Mouse (Mus musculus): ENCODE data around the gene Trmt1. TPM values are rescaled to one million over a fixed set of nuclear protein-coding genes. Genes with fewer than 3 reads are reported as not detected.

The Trmt1 gene
- polyA plus RNA-seq, 1 experiment from 2014 or later, result 62.1 TPM

GRCm38 (mm10) chr8:84712759-84713120 lies 26.6 kb downstream of the Trmt1 start:
- Histone ChIP-seq H3K9me3 (ENCODE audit: control insufficient read depth, low read length) (no peaks in the 10 kb centered on the region), H3K4me3 (replicated peaks; ENCODE audit: low read length) (no peak overlapping the region), H3K4me1 (replicated peaks; ENCODE audit: control insufficient read depth, insufficient read depth, low read length) (peaks cover 51% of the 10 kb centered on the region), H3K27me3 (ENCODE audit: control insufficient read depth, insufficient read depth, low read length) (peaks cover 50% of the 10 kb centered on the region), H3K4me2 (replicated peaks) (no peak overlapping the region), H3K36me3 (replicated peaks; ENCODE audit: control insufficient read depth, insufficient read depth) (no peaks in the 10 kb centered on the region), H3K9ac (no peak overlapping the region), H3K27ac (peak overlapping the region; percentile 90)
- DNase-seq (ENCODE audit: low spot score), result no peak
- ATAC-seq (ENCODE audit: low FRiP score), result peak; percentile 14; the same call in 1 of the 2 replicates
- WGBS, result 9% methylated on average over 3 of the region's 3 CpGs

GRCm38 (mm10) chr8:84713381-84713780 lies 27.3 kb downstream of the Trmt1 start:
- ATAC-seq (ENCODE audit: low FRiP score), result no peak
- Histone ChIP-seq H3K27ac (peak overlapping the region; percentile 90), H3K4me3 (replicated peaks; ENCODE audit: low read length) (no peak overlapping the region), H3K9me3 (ENCODE audit: control insufficient read depth, low read length) (no peaks in the 10 kb centered on the region), H3K4me1 (replicated peaks; ENCODE audit: control insufficient read depth, insufficient read depth, low read length) (peaks cover 45% of the 10 kb centered on the region), H3K9ac (no peak overlapping the region), H3K4me2 (replicated peaks) (no peak overlapping the region), H3K27me3 (ENCODE audit: control insufficient read depth, insufficient read depth, low read length) (peaks cover 48% of the 10 kb centered on the region), H3K36me3 (replicated peaks; ENCODE audit: control insufficient read depth, insufficient read depth) (no peaks in the 10 kb centered on the region)
- DNase-seq (ENCODE audit: low spot score), result no peak
- 45% methylated on average over 4 of the region's 4 CpGs for WGBS

- H3K4me3 ChIP-seq (replicated peaks; ENCODE audit: low read length), result no peak overlapping the region
- H3K9me3 ChIP-seq (ENCODE audit: control insufficient read depth, low read length), result no peaks in the 10 kb centered on the region
- H3K4me1 ChIP-seq (replicated peaks; ENCODE audit: control insufficient read depth, insufficient read depth, low read length), result peaks cover 39% of the 10 kb centered on the region
- H3K4me2 ChIP-seq (replicated peaks), result no peak overlapping the region
- peak overlapping the region; percentile 90 for H3K27ac ChIP-seq
- 53% methylated on average over 4 of the region's 4 CpGs for WGBS
- DNase-seq (ENCODE audit: low spot score) (no peak), ATAC-seq (ENCODE audit: low FRiP score) (no peak)
- 0 out of 2 replicates have a peak overlapping the region, but pooled peaks have one; percentile 29 for H3K9ac ChIP-seq
- peaks cover 42% of the 10 kb centered on the region for H3K27me3 ChIP-seq (ENCODE audit: control insufficient read depth, insufficient read depth, low read length)
- no peaks in the 10 kb centered on the region; the same call in 1 of the 2 replicates for H3K36me3 ChIP-seq (replicated peaks; ENCODE audit: control insufficient read depth, insufficient read depth)
Observed at GRCm38 (mm10) chr8:84714161-84714560, 28.1 kb downstream of the Trmt1 start.

- Histone ChIP-seq H3K36me3 (replicated peaks; ENCODE audit: control insufficient read depth, insufficient read depth) (peaks cover 5% of the 10 kb centered on the region), H3K27me3 (ENCODE audit: control insufficient read depth, insufficient read depth, low read length) (peaks cover 42% of the 10 kb centered on the region), H3K9me3 (ENCODE audit: control insufficient read depth, low read length) (no peaks in the 10 kb centered on the region), H3K4me1 (replicated peaks; ENCODE audit: control insufficient read depth, insufficient read depth, low read length) (peaks cover 29% of the 10 kb centered on the region), H3K4me2 (replicated peaks) (peak overlapping the region; percentile 28), H3K9ac (peak overlapping the region; percentile 34), H3K27ac (peak overlapping the region; percentile 62; the same call in 1 of the 2 replicates), H3K4me3 (replicated peaks; ENCODE audit: low read length) (peak overlapping the region; percentile 10; the same call in 1 of the 2 replicates)
- 5% methylated on average over 27 of the region's 27 CpGs for WGBS
- ATAC-seq (ENCODE audit: low FRiP score) (no peak), DNase-seq (ENCODE audit: low spot score) (no peak)
Observed at GRCm38 (mm10) chr8:84715893-84716468, 29.9 kb downstream of the Trmt1 start.

- H3K9me3 ChIP-seq (ENCODE audit: control insufficient read depth, low read length), result no peaks in the 10 kb centered on the region
- H3K4me3 ChIP-seq (replicated peaks; ENCODE audit: low read length), result no peak overlapping the region
- H3K36me3 ChIP-seq (replicated peaks; ENCODE audit: control insufficient read depth, insufficient read depth), result peaks cover 9% of the 10 kb centered on the region
- no peak for ATAC-seq (ENCODE audit: low FRiP score)
- no peak overlapping the region for H3K27ac ChIP-seq
- DNase-seq (ENCODE audit: low spot score), result no peak
- H3K4me1 ChIP-seq (replicated peaks; ENCODE audit: control insufficient read depth, insufficient read depth, low read length), result peaks cover 29% of the 10 kb centered on the region
- H3K4me2 ChIP-seq (replicated peaks), result no peak overlapping the region
- H3K27me3 ChIP-seq (ENCODE audit: control insufficient read depth, insufficient read depth, low read length), result peaks cover 42% of the 10 kb centered on the region
- WGBS, result 83% methylated on average over 11 of the region's 11 CpGs
- no peak overlapping the region for H3K9ac ChIP-seq
Observed at GRCm38 (mm10) chr8:84716790-84717189, 30.7 kb downstream of the Trmt1 start.

- H3K27me3 ChIP-seq (ENCODE audit: control insufficient read depth, insufficient read depth, low read length), result peaks cover 39% of the 10 kb centered on the region
- no peaks in the 10 kb centered on the region for H3K9me3 ChIP-seq (ENCODE audit: control insufficient read depth, low read length)
- WGBS, result 88% methylated on average over 5 of the region's 5 CpGs
Observed at GRCm38 (mm10) chr8:84718476-84718875, 32.4 kb downstream of the Trmt1 start.

GRCm38 (mm10) chr8:84718959-84719690 lies 33.0 kb downstream of the Trmt1 start:
- WGBS, result 83% methylated on average over 5 of the region's 5 CpGs
- Histone ChIP-seq H3K4me1 (replicated peaks; ENCODE audit: control insufficient read depth, insufficient read depth, low read length) (peaks cover 36% of the 10 kb centered on the region), H3K4me2 (replicated peaks) (no peak overlapping the region), H3K27me3 (ENCODE audit: control insufficient read depth, insufficient read depth, low read length) (peaks cover 38% of the 10 kb centered on the region), H3K9ac (no peak overlapping the region), H3K9me3 (ENCODE audit: control insufficient read depth, low read length) (no peaks in the 10 kb centered on the region), H3K4me3 (replicated peaks; ENCODE audit: low read length) (no peak overlapping the region), H3K27ac (no peak overlapping the region), H3K36me3 (replicated peaks; ENCODE audit: control insufficient read depth, insufficient read depth) (peaks cover 9% of the 10 kb centered on the region)
- DNase-seq (ENCODE audit: low spot score) (no peak), ATAC-seq (ENCODE audit: low FRiP score) (no peak)

More at GRCm38 (mm10) chr8:84718476-84718875, 32.4 kb downstream of the Trmt1 start:
- H3K4me1 ChIP-seq (replicated peaks; ENCODE audit: control insufficient read depth, insufficient read depth, low read length), result peaks cover 35% of the 10 kb centered on the region
- no peak overlapping the region for H3K27ac ChIP-seq
- no peak for ATAC-seq (ENCODE audit: low FRiP score)
- H3K4me2 ChIP-seq (replicated peaks), result no peak overlapping the region
- no peak for DNase-seq (ENCODE audit: low spot score)
- no peak overlapping the region for H3K4me3 ChIP-seq (replicated peaks; ENCODE audit: low read length)
- peaks cover 9% of the 10 kb centered on the region for H3K36me3 ChIP-seq (replicated peaks; ENCODE audit: control insufficient read depth, insufficient read depth)
- H3K9ac ChIP-seq, result no peak overlapping the region

- Histone ChIP-seq H3K27me3 (ENCODE audit: control insufficient read depth, insufficient read depth, low read length) (peaks cover 11% of the 10 kb centered on the region), H3K4me2 (replicated peaks) (no peak overlapping the region), H3K27ac (peak overlapping the region; percentile 81), H3K9me3 (ENCODE audit: control insufficient read depth, low read length) (no peaks in the 10 kb centered on the region), H3K4me1 (replicated peaks; ENCODE audit: control insufficient read depth, insufficient read depth, low read length) (peaks cover 39% of the 10 kb centered on the region), H3K4me3 (replicated peaks; ENCODE audit: low read length) (no peak overlapping the region), H3K9ac (no peak overlapping the region), H3K36me3 (replicated peaks; ENCODE audit: control insufficient read depth, insufficient read depth) (peaks cover 9% of the 10 kb centered on the region)
- DNase-seq (ENCODE audit: low spot score) (no peak), ATAC-seq (ENCODE audit: low FRiP score) (no peak; the same call in 1 of the 2 replicates)
- WGBS, result 72% methylated on average over 6 of the region's 6 CpGs
Observed at GRCm38 (mm10) chr8:84722530-84722849, 36.4 kb downstream of the Trmt1 start.

GRCm38 (mm10) chr8:84722850-84723570 lies 36.9 kb downstream of the Trmt1 start, which contains the start of gene G430095P16Rik:
G430095P16Rik (plus strand) TSS chr8:84723007.
- peaks cover 39% of the 10 kb centered on the region for H3K4me1 ChIP-seq (replicated peaks; ENCODE audit: control insufficient read depth, insufficient read depth, low read length)
- WGBS, result 14% methylated on average over 10 of the region's 10 CpGs
- ATAC-seq (ENCODE audit: low FRiP score) (peak; percentile 70; the same call in 1 of the 2 replicates), DNase-seq (ENCODE audit: low spot score) (no peak)
- H3K27me3 ChIP-seq (ENCODE audit: control insufficient read depth, insufficient read depth, low read length), result peaks cover 6% of the 10 kb centered on the region
- no peaks in the 10 kb centered on the region for H3K9me3 ChIP-seq (ENCODE audit: control insufficient read depth, low read length)
- H3K4me2 ChIP-seq (replicated peaks), result peak within 1 kb of the TSS; percentile 18; the same call in 1 of the 2 replicates
- H3K4me3 ChIP-seq (replicated peaks; ENCODE audit: low read length), result no peak within 1 kb of the TSS
- peaks cover 13% of the 10 kb centered on the region for H3K36me3 ChIP-seq (replicated peaks; ENCODE audit: control insufficient read depth, insufficient read depth)
- peak within 1 kb of the TSS; percentile 26; the same call in 1 of the 2 replicates for H3K9ac ChIP-seq
- peak within 1 kb of the TSS; percentile 81 for H3K27ac ChIP-seq
